Mouse (Mus musculus): ENCODE measurements at regions not wholly inside any gene's neighbourhood (a gene's known extent, or its start where the extent isn't known, plus 50 kb on each side); places are given as distances from the start of the nearest gene placed in this dataset.
"Not testable (repeated sequence)": the region's sequence is repeated elsewhere in the genome, so short reads cannot be mapped to it uniquely, and the experiment has no call there.

DNA sequence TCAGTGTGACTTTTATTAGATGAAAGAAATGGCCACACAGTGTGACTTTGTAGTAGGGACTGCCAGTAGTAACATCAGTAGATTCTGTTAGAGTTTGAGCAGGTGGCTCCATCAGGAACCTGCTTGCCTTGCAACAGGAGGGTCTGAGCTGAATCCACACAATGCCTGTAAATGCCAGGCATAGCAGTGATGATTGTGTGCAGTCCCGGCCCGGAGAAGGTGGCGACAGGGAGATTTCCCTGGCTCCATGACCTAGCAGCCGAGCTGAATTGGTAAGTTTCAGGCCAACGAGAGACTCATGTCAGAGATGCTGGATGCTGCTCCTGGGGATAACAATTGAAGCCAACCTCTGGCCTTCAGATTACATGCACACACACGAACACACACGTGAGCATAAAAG is 102.8 kb upstream of the Tbl1xr1 start:
- no peak for DNase-seq

DNA sequence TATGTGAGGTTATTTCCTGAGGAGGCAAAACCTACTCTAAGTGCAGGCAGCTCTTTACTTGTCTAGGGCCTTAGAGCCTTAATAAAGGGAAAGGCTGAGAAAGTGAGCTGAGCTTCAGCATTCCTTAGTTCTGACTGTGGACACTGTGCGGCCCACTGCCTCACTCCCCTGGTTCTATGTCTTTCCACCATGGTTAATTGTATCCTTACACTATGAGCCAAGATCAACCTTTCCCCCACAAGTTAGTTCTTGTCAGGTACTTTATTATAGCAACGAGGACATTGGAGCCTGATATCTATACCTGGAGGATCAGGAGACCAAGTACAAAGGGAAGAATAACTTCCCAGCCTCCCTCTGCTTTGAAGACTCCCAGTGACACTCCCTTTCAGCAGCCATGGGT is 101.7 kb upstream of the Tbl1xr1 start:
- DNase-seq = no peak

DNA sequence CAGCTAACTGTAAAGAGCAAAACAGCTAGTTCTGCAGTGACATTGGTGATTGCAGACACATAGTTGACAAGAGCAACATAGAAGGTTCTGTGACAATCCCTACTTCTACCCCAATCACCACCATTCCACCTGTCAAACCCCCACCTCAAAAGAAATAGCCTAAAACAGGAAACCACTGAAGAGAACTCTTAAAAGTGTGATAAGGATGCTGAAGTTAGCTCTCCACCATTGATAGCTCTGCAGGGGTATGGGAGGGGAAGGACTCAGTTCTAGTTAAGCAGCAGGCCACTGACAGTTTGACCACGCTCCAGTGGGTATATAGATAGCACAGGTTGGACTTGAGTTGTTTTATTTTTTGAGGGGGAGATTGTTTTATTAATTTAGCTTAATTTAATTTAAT is 98.7 kb upstream of the Tbl1xr1 start:
- no peak for DNase-seq

DNA sequence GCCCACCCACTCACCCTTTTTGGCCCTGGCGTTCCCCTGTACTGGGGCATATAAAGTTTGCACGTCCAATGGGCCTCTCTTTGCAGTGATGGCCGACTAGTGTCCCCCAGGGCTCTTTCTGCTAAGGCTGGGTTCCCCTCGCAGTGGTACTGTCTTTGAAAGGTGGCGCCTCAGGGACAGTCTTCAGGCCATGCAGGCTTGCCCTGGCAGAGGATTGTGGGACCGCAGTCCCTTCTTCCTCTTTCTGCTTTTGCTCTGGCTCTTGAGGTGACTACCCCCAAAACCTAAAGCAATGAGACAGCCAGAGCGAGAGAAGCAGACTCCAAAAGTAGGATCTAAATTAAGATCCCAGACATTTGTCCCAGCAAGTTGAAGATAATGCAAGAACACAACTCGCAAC is 93.5 kb upstream of the Tbl1xr1 start:
- DNase-seq = no peak

DNA sequence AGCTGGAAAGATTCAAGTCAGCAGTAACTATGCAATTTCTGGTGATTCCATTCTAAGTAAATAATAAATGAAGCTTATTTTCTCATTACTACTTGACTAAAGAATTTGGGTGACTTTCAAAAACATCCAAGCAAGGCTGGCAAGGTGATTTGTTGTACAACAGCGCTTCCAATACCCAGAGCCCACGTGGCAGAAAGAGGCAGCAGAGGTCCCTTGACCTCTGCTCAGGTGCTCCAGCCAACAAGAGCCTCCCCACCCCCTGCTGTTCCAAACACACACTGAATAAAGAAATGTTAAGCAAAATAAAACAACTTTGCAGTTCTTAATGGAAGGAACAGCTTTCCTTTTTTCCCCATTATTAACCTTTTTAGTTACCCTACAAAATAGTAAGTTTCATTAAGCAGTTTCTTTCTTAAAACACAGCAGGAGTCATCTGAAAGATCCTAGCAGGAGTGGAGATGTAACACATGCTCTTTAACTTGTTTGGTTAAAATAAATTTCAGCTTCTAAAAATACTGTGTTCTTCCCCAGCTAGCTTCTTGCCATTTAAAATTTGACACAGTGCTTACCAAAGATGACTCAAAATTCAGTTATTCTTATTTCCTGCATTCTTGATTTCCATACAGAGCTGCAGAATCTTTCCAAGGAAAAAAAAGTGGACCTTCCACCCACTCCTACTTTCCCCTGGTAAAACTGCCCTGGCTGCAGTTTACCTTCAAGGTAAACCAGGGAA is 92.3 kb upstream of the Tbl1xr1 start:
- peak; percentile 70 to 77 for DNase-seq

DNA sequence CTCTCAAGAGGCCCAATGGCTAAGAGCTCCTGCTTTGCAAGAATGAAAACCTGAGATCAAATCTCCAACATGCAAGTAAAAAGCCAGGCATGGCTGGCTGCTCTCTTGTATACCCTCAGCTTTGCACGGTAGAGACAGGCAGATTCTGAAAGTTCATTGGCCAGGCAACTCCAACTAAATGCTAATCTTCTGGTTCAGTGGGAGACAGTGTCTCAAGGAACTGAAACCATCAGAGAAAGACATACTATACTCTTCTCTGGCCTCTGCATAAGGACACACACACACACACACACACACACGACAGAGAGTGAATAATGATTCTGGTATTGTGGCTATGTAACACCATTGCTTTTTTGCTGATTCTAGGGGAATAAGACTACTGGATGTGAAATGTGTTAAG is 91.6 kb upstream of the Tbl1xr1 start:
- DNase-seq = no peak

DNA sequence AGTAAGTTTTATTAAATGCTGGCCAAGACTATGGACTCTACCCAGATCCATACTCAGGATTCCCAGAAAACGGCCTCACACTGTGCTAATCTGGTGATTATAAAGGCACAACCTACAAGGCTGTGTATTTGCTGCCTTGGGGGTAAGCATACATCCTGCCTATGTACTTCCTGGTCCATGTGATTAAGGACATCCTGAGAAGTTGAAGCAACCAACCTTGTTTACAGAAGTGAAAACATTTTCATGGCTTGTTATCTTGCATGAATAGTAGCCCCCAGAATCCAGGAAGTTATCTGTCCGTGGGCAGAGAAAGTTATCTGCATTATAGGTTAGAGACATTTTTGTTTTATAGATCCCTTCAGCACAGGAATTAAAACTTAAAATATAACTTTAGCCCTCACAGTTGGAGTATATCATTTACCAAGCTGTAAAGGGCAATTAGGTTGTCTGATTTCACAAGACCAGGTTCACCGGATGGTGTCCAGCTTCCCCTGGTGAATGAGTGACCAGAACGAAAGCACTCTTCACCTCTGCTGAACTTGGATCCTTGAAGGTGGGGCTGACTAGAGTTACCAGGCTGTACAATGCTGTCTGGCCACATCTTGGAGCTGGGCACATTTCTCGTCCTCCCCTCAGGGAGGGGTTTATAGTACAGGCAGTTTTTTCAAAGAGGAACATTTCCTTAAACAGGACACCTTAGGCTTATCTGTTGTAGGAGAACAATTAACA is 90.1 kb upstream of the Tbl1xr1 start:
- peak; percentile 88 to 95 for DNase-seq

DNA sequence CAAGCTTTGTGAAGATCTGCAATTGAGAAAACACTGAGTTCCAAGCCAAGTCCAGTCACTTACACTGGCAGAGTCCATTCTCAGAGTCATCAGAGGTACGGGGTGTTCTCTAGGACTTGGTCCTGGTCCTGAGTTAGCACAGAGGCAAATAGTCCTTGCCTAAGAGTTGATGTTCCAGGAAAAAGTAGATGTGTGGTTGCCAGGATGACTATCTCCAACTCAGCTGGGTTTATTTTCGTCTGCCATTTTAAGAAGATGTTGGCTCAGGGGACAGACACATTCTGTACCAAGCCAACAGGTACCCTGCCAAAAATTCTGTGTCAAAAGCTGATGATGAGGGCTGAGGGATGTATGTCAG is 89.6 kb upstream of the Tbl1xr1 start:
- DNase-seq = no peak

DNA sequence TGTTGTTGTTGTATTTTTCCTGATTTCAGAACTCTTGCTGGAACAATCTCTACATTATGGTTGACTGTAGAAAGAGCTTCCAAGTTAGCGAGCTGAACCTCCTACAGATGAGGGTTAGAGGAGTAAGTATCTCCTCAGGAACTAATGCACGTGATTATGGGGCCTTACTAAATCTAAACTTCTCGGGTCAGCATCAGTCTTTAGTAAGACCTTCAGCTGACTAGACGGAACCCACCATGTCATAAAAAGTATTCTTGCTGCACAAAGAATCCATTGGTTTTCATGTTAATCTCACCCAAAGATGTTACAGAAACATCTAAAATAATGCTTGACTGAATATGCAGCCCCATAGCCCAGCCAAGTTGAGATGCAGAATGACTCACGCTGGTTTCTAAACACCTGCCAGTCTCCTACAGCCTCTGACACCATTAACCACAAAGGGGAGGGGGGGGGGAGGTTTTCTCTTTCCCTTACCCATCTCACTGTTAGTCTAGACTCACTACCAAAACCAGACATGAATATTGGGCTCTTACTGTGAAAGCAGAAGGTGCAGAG is 88.9 kb upstream of the Tbl1xr1 start:
- no peak for DNase-seq

DNA sequence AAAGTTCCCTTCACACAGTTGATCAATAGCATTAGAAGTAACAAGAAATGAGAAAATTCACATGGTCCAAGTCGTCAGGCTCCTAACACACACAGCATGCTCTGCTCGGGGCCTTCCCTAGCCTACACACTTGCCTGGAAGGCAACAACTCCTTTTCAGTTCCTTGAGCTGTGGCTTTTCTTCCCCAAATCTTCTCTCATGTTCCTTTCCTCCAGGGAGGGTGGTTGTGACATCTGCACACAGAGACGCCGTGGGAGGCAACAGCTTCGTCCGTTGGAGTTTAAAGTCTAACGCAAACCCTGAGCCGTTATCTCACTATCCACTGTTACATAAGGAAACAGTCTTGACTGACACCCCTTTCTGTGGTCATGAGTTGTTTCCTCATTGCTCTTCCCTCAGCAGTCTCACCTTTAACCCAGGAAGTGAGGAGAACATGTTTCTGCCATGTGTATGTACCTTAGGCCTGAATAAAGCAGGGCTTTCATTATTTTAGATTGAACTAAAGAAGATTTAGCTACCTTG is 88.4 kb upstream of the Tbl1xr1 start:
- DNase-seq = peak; percentile 30 to 54

DNA sequence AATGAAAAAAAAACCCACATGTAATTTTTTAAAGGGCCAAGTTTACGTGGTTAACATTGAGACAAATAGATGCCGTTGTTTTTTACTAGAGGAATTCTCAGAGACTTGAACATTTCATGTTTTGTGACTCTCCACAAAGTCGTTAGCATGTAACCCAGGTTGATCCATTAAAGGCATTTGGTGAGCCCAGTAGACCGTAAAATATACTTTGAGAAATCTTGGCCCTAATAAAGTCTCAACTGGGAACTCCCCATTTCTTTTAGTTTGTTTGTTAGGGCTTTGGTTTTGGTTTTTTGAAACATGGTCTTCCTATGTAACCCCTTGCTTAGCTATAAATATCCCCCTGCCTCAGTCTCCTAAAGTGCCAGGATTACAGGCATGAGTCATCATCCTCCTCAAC is 85.9 kb upstream of the Tbl1xr1 start:
- DNase-seq = no peak

DNA sequence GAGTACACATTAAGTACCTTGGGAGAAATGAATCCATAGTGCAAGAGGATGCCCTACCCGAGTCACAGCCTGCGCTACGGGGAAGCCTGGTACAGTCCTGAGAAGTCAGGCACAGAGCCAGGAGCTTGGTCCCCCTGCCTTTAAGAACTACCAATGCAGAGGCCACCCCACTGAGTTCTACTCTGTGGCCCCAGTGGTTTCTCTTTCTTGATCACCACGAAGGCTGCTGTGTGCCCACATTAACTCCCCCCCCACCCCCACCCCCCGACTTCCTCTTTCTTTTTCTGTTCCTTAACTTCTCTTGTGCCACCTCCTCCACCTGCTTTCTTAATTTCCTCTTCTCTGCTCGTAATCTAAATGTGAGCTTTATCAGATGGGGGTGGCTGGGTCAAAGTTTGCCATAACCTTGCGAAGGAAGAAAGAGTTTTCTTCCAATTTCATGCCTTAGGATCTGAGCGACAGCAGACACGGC is 84.7 kb upstream of the Tbl1xr1 start:
- peak in 1 of 2 experiments; percentile 18 for DNase-seq

DNA sequence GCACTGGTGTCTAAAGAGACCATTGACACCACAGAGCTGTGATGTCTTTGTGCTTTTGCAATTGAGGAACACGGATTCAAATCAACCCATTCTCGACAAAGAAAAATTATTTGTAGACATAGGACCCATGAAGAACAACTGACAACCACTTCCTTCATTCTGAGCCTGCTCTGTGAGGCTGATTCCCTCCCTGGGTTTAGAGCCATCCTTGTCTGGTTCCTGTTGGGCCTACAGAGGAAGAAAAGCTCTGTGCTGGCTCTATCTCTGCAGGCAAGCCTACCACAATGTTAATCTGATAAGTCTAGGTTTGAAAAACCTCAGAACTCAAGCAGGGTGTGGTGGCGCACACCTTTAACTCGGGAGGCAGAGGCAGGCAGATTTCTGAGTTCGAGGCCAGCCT is 84.2 kb upstream of the Tbl1xr1 start:
- DNase-seq = no peak

DNA sequence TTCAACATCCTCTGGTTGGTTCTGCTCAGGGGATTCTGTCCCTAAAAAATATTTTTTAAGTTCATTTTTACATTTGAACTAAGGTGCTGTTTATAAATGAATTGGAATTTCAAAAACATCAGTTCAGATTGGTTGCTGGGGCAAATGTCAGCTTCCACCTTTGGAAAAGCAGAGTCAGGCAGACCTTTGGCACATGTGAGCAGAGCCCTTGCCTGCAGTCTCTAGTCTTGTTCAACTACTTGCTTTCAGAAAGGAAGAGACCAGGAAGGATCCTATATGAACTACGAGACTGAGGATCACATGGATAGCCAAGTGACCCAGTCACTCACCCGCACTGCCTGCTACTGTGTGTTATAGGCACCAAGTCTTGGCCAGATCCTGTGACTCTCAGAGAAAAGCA is 82.5 kb upstream of the Tbl1xr1 start:
- no peak for DNase-seq

DNA sequence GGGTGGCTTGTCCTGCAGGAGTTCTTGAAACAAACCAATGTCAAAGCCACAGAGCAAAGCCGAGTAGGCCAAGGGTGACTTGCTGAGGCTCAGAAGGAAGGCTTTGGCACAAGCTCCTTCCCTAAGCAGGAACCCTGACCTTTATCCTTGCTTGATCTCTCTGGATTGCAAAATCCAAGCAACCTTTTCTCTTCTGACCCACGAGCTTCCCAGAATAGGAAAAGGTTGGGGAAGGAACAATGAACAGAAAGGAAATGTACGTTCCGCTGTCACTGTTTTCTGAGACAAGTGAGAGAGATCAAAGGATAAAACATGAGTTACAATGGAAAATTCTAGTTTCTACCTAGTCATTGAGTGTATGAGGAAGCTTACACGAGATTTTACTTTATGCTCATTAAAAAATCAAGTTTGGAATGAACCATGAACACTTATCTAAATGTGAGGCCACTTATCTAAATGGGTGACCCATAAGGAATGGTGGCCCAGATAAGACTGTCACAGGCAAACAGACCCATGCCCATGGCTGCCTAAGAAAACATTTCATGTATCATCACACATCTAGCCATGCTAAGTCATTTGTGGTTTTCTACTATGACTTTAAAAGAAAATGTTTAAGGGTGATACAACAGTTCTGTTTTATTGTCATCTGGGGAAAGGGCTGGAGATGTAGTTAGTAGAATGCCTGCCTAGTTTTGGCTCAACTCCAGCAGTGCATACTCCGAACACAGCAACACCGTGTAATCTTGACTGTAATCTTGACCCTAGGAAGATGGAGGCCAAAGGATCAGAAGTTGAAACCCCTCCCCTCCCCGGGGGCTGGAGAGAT is 80.7 kb upstream of the Tbl1xr1 start:
- DNase-seq = peak; percentile 76 to 92

DNA sequence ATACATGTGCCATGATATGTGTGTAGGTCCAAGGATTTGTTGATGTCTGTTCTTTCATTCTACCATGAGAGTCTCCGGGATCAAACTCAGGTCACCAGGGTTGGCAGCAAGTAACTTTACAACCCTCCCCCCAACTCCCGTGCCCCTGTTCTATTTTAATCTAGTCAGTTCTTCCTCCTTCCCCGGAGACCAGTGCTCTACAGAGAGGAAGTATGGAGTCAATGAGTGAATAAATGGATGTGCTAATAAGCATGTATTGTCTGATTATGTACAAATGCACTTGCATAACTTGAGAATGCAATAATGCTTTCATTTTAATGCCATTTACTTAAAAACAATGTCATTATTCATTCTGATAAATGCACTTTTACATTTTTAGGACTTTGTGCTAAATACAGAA is 79.1 kb upstream of the Tbl1xr1 start:
- no peak for DNase-seq

DNA sequence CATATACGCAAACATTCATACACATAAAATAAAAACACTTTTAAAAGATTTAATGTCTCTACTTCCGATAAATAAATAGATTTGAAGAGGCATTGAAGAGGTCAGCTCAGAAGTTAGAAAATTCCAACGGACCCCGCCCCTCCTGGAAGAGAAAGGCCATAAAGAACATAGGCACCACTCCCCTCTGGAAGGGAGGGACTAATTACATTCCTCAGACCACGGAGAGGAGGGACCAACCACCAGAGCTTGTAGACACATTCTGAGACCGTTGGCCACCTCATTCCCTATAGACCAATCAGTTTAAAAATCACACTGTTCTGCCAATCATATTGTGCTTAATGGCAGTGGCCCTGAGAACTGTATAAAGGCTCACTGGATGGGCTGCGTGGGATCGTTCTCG is 71.0 kb upstream of the Tbl1xr1 start:
- DNase-seq = no peak

DNA sequence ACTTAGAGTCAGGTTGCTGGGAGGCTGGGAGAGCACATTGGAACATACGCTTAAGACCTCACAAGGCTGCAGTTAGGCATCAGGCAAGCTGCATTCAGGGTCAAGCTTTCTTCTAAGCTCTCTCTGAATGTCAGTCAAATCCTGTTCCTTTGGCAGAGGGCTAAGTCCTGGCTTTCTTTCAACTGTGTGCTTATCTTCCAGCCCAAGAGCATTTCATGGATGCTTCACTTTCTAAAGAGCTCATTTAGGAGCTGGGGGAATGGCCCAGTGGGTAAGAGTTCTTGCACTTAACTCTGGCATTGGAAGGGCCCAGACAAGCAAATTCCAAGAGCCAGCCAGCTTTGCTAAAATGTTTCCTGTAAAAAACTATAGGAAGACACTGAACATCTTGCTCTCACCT is 70.3 kb upstream of the Tbl1xr1 start:
- DNase-seq = no peak

DNA sequence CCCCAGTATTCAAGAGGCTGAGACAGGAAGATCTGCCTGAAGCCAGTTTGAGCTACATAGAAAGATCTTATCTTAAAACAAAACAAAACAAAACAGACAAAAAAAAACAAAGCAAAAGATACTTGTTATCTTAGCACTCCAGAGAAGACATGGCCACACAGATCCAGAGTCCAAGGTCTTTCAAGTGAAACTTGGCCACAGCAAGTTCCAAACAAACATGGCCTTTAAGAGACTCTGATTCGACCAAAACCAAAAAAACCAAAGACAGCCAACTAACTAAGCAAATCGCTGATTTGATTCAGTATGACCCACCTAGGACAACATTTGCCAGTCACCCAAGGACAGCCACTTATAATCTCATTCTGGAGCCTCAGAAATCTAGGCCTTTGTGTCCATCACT is 69.8 kb upstream of the Tbl1xr1 start:
- no peak for DNase-seq

DNA sequence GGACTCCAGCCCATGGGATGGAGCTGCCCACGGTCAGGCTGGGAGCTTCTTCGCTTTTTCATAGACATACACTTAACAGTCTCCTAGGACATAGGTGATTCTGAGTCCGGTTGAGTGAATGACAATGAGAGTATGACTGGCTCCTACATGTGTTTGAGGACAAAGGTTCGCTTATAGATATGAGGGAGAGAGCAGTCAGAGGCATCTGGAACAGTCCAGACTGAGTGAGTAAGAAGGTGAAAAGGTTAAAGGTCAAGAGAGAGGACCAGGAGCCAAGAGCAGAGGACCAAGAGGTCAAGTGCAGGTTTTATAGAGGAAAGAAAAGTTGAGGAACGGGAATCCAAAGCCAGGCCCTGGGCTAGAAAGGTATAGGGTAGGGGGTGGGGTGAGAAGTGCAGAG is 68.7 kb upstream of the Tbl1xr1 start:
- no peak for DNase-seq

DNA sequence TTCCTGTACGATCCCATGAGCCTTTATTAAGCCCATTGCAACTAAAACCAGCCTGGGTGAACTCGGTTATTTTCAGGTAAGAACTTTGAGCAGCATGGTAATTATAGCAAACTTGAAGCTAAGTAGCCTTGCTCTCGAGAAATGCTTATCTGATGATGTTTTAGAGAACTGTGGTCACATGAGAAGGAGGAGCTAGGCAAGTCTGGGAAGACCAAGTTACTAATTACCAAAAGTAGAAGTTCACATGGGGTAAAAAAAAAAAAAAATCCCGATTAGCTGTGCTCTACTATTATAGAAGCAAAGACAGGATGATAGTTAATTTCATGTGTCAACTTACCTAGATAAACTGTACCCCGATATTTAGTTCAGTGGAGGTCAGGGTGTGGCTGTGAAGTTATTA is 68.0 kb upstream of the Tbl1xr1 start:
- DNase-seq = peak; percentile 30 to 68

DNA sequence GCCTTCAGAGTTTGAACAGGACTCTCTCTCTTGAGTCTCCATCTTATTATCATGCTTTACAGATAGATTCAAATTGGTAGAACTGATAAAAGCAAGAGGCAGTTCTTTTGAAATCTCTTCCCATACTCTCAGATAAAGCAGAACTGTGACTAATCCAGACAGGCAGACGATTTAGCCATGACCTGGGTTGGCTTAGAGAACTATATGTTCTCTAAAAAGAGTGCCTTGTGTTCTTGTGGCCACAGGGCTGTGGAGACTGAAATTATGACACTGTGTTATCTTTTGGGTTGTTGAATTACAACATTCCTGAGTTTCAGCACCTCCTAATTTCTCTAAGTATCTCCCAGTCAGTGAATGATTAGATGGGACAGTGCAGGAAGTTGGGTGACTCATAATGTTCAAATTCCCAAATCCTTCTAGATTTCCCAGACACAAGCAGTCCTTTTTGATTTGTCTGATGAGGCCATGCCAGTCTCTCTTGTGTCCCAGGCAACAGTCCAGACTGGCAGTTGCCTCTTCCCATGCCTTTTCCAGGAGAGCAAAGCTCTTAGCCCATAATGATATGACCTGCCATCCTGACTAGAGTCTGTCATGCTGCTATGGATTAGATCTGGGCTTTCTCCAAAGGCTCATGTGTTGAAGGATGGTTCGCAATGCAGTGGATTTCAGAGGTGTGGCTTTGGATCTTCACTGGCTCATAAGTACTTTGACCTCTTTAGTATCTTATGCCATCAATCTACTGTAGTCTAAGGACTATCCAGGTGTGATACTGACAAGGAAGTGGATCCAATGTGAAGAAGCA is 66.4 kb upstream of the Tbl1xr1 start:
- DNase-seq = no peak

DNA sequence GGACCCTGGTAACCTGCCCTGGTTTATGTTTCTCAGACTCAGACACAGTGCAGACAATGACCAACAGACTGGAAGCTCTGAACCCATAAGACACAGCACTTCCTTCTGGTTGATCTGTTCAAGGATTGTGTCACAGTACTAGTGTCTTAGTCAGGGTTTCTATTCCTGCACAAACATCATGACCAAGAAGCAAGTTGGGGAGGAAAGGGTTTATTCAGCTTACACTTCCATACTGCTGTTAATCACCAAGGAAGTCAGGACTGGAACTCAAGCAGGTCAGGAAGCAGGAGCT is 65.8 kb upstream of the Tbl1xr1 start:
- not testable (repeated sequence) for DNase-seq

All from kidney, adult 8-10 months (tissue).